Mouse (Mus musculus): ENCODE results near the gene Slc25a19. TPM values are rescaled to one million over a fixed set of nuclear protein-coding genes. Genes with fewer than 3 reads are reported as not detected.
"Not testable (repeated sequence)": the region's sequence is repeated elsewhere in the genome, so short reads cannot be mapped to it uniquely, and the experiment has no call there.

Slc25a19 gene
- polyA plus RNA-seq, 1 experiment from 2014 or later: 56.1 TPM

- Histone ChIP-seq H3K4me2 (replicated peaks; ENCODE audit: low read depth, low read length) (no peak overlapping the region), H3K27ac (ENCODE audit: low read length) (no peak overlapping the region)
- 95% methylated on average over 4 of the region's 4 CpGs for WGBS
These were observed 32.3 kb upstream of the Slc25a19 start for GRCm38 (mm10) chr11:115660376-115660775.

GRCm38 (mm10) chr11:115658521-115658920, 30.4 kb upstream of the Slc25a19 start:
- H3K4me3 ChIP-seq (ENCODE audit: low read length): no peak overlapping the region
- H3K4me1 ChIP-seq (ENCODE audit: insufficient read depth, low read length): no peaks in the 10 kb centered on the region
- no peak overlapping the region for H3K9ac ChIP-seq (replicated peaks; ENCODE audit: low read length)
- peaks cover 10% of the 10 kb centered on the region; the same call in 1 of the 2 replicates for H3K36me3 ChIP-seq (ENCODE audit: insufficient read depth, low read length)
- no peak overlapping the region for H3K27ac ChIP-seq (ENCODE audit: low read length)
- ATAC-seq (ENCODE audit: low FRiP score, low TSS enrichment): no peak
- 81% methylated on average over 6 of the region's 6 CpGs for WGBS
- H3K9me3 ChIP-seq (ENCODE audit: low read length): no peaks in the 10 kb centered on the region
- no peak overlapping the region for H3K4me2 ChIP-seq (replicated peaks; ENCODE audit: low read depth, low read length)
- H3K27me3 ChIP-seq (ENCODE audit: insufficient read depth, low read length): no peaks in the 10 kb centered on the region

More at GRCm38 (mm10) chr11:115660376-115660775, 32.3 kb upstream of the Slc25a19 start:
- H3K36me3 ChIP-seq (ENCODE audit: insufficient read depth, low read length): peaks cover 2% of the 10 kb centered on the region; the same call in 1 of the 2 replicates
- H3K9me3 ChIP-seq (ENCODE audit: low read length): no peaks in the 10 kb centered on the region
- ATAC-seq (ENCODE audit: low FRiP score, low TSS enrichment): no peak
- H3K4me3 ChIP-seq (ENCODE audit: low read length): no peak overlapping the region
- no peaks in the 10 kb centered on the region for H3K4me1 ChIP-seq (ENCODE audit: insufficient read depth, low read length)
- H3K27me3 ChIP-seq (ENCODE audit: insufficient read depth, low read length): no peaks in the 10 kb centered on the region
- no peak overlapping the region for H3K9ac ChIP-seq (replicated peaks; ENCODE audit: low read length)

GRCm38 (mm10) chr11:115654128-115654527, 26.0 kb upstream of the Slc25a19 start:
- 78% methylated on average over 2 of the region's 2 CpGs for WGBS
- ATAC-seq (ENCODE audit: low FRiP score, low TSS enrichment): no peak
- Histone ChIP-seq H3K27me3 (ENCODE audit: insufficient read depth, low read length) (no peaks in the 10 kb centered on the region), H3K27ac (ENCODE audit: low read length) (no peak overlapping the region), H3K36me3 (ENCODE audit: insufficient read depth, low read length) (peaks cover 18% of the 10 kb centered on the region; the same call in 1 of the 2 replicates), H3K4me3 (ENCODE audit: low read length) (no peak overlapping the region), H3K9me3 (ENCODE audit: low read length) (no peaks in the 10 kb centered on the region), H3K9ac (replicated peaks; ENCODE audit: low read length) (no peak overlapping the region), H3K4me2 (replicated peaks; ENCODE audit: low read depth, low read length) (no peak overlapping the region), H3K4me1 (ENCODE audit: insufficient read depth, low read length) (no peaks in the 10 kb centered on the region)

GRCm38 (mm10) chr11:115653194-115653593, 25.1 kb upstream of the Slc25a19 start:
- no peak for ATAC-seq (ENCODE audit: low FRiP score, low TSS enrichment)
- no peak overlapping the region for H3K9ac ChIP-seq (replicated peaks; ENCODE audit: low read length)
- no peaks in the 10 kb centered on the region for H3K4me1 ChIP-seq (ENCODE audit: insufficient read depth, low read length)
- no peak overlapping the region for H3K4me2 ChIP-seq (replicated peaks; ENCODE audit: low read depth, low read length)
- no peaks in the 10 kb centered on the region for H3K9me3 ChIP-seq (ENCODE audit: low read length)
- no peak overlapping the region for H3K4me3 ChIP-seq (ENCODE audit: low read length)
- no peaks in the 10 kb centered on the region for H3K27me3 ChIP-seq (ENCODE audit: insufficient read depth, low read length)
- 88% methylated on average over 3 of the region's 3 CpGs for WGBS
- H3K27ac ChIP-seq (ENCODE audit: low read length): no peak overlapping the region
- peaks cover 18% of the 10 kb centered on the region; the same call in 1 of the 2 replicates for H3K36me3 ChIP-seq (ENCODE audit: insufficient read depth, low read length)

GRCm38 (mm10) chr11:115651680-115652079, 23.6 kb upstream of the Slc25a19 start:
- Histone ChIP-seq H3K27me3 (ENCODE audit: insufficient read depth, low read length) (no peaks in the 10 kb centered on the region), H3K4me1 (ENCODE audit: insufficient read depth, low read length) (no peaks in the 10 kb centered on the region), H3K9me3 (ENCODE audit: low read length) (no peaks in the 10 kb centered on the region), H3K9ac (replicated peaks; ENCODE audit: low read length) (no peak overlapping the region), H3K27ac (ENCODE audit: low read length) (no peak overlapping the region), H3K4me3 (ENCODE audit: low read length) (no peak overlapping the region), H3K4me2 (replicated peaks; ENCODE audit: low read depth, low read length) (no peak overlapping the region), H3K36me3 (ENCODE audit: insufficient read depth, low read length) (peaks cover 21% of the 10 kb centered on the region; the same call in 1 of the 2 replicates)
- no peak for ATAC-seq (ENCODE audit: low FRiP score, low TSS enrichment)
- 76% methylated on average over 3 of the region's 3 CpGs for WGBS

GRCm38 (mm10) chr11:115649706-115650105, 21.6 kb upstream of the Slc25a19 start:
- H3K27ac ChIP-seq (ENCODE audit: low read length): no peak overlapping the region

GRCm38 (mm10) chr11:115647459-115647858, 19.4 kb upstream of the Slc25a19 start:
- H3K9me3 ChIP-seq (ENCODE audit: low read length): no peaks in the 10 kb centered on the region
- H3K9ac ChIP-seq (replicated peaks; ENCODE audit: low read length): no peak overlapping the region
- no peak for ATAC-seq (ENCODE audit: low FRiP score, low TSS enrichment)
- H3K27me3 ChIP-seq (ENCODE audit: insufficient read depth, low read length): no peaks in the 10 kb centered on the region
- H3K4me2 ChIP-seq (replicated peaks; ENCODE audit: low read depth, low read length): no peak overlapping the region
- no peak overlapping the region for H3K4me3 ChIP-seq (ENCODE audit: low read length)
- no peak overlapping the region for H3K27ac ChIP-seq (ENCODE audit: low read length)
- no peaks in the 10 kb centered on the region for H3K4me1 ChIP-seq (ENCODE audit: insufficient read depth, low read length)
- 41% methylated on average over 6 of the region's 6 CpGs for WGBS
- peaks cover 14% of the 10 kb centered on the region; the same call in 1 of the 2 replicates for H3K36me3 ChIP-seq (ENCODE audit: insufficient read depth, low read length)

More at GRCm38 (mm10) chr11:115649706-115650105, 21.6 kb upstream of the Slc25a19 start:
- no peaks in the 10 kb centered on the region for H3K27me3 ChIP-seq (ENCODE audit: insufficient read depth, low read length)
- H3K36me3 ChIP-seq (ENCODE audit: insufficient read depth, low read length): peaks cover 17% of the 10 kb centered on the region; the same call in 1 of the 2 replicates
- 74% methylated on average over 10 of the region's 10 CpGs for WGBS
- H3K9ac ChIP-seq (replicated peaks; ENCODE audit: low read length): no peak overlapping the region
- no peak overlapping the region for H3K4me3 ChIP-seq (ENCODE audit: low read length)
- no peaks in the 10 kb centered on the region for H3K9me3 ChIP-seq (ENCODE audit: low read length)
- H3K4me1 ChIP-seq (ENCODE audit: insufficient read depth, low read length): no peaks in the 10 kb centered on the region
- no peak for ATAC-seq (ENCODE audit: low FRiP score, low TSS enrichment)
- H3K4me2 ChIP-seq (replicated peaks; ENCODE audit: low read depth, low read length): no peak overlapping the region

GRCm38 (mm10) chr11:115646439-115646838, 18.3 kb upstream of the Slc25a19 start:
- 92% methylated on average over 9 of the region's 9 CpGs for WGBS
- ATAC-seq (ENCODE audit: low FRiP score, low TSS enrichment): no peak

GRCm38 (mm10) chr11:115645498-115645897, 17.4 kb upstream of the Slc25a19 start:
- not testable (repeated sequence) for H3K27me3 ChIP-seq (ENCODE audit: insufficient read depth, low read length); H3K9ac ChIP-seq (replicated peaks; ENCODE audit: low read length); H3K4me3 ChIP-seq (ENCODE audit: low read length); ATAC-seq (ENCODE audit: low FRiP score, low TSS enrichment); H3K4me2 ChIP-seq (replicated peaks; ENCODE audit: low read depth, low read length); H3K9me3 ChIP-seq (ENCODE audit: low read length); H3K27ac ChIP-seq (ENCODE audit: low read length); H3K4me1 ChIP-seq (ENCODE audit: insufficient read depth, low read length)
- peaks cover 14% of the 10 kb centered on the region; the same call in 1 of the 2 replicates for H3K36me3 ChIP-seq (ENCODE audit: insufficient read depth, low read length)
- WGBS: 51% methylated on average over 14 of the region's 14 CpGs

More at GRCm38 (mm10) chr11:115646439-115646838, 18.3 kb upstream of the Slc25a19 start:
- H3K36me3 ChIP-seq (ENCODE audit: insufficient read depth, low read length): peaks cover 14% of the 10 kb centered on the region; the same call in 1 of the 2 replicates
- no peaks in the 10 kb centered on the region for H3K9me3 ChIP-seq (ENCODE audit: low read length)
- H3K9ac ChIP-seq (replicated peaks; ENCODE audit: low read length): no peak overlapping the region
- no peak overlapping the region for H3K4me3 ChIP-seq (ENCODE audit: low read length)
- H3K27ac ChIP-seq (ENCODE audit: low read length): no peak overlapping the region
- H3K4me1 ChIP-seq (ENCODE audit: insufficient read depth, low read length): no peaks in the 10 kb centered on the region
- no peaks in the 10 kb centered on the region for H3K27me3 ChIP-seq (ENCODE audit: insufficient read depth, low read length)
- H3K4me2 ChIP-seq (replicated peaks; ENCODE audit: low read depth, low read length): no peak overlapping the region

GRCm38 (mm10) chr11:115644308-115644707, 16.2 kb upstream of the Slc25a19 start:
- H3K36me3 ChIP-seq (ENCODE audit: insufficient read depth, low read length): peaks cover 14% of the 10 kb centered on the region; the same call in 1 of the 2 replicates
- no peak overlapping the region for H3K27ac ChIP-seq (ENCODE audit: low read length)
- H3K4me1 ChIP-seq (ENCODE audit: insufficient read depth, low read length): 0 out of 2 replicates have a peak, but pooled peaks cover 3% of the 10 kb centered on the region

More at GRCm38 (mm10) chr11:115644308-115644707, 16.2 kb upstream of the Slc25a19 start:
- Histone ChIP-seq H3K27me3 (ENCODE audit: insufficient read depth, low read length) (no peaks in the 10 kb centered on the region), H3K4me2 (replicated peaks; ENCODE audit: low read depth, low read length) (no peak overlapping the region), H3K9ac (replicated peaks; ENCODE audit: low read length) (no peak overlapping the region), H3K9me3 (ENCODE audit: low read length) (no peaks in the 10 kb centered on the region), H3K4me3 (ENCODE audit: low read length) (no peak overlapping the region)
- WGBS: 92% methylated on average over 13 of the region's 13 CpGs
- no peak for ATAC-seq (ENCODE audit: low FRiP score, low TSS enrichment)

All from kidney, embryonic 16.5 days (tissue).